Mouse (Mus musculus): ENCODE data around the gene Kcnq2. TPM values are rescaled to one million over a fixed set of nuclear protein-coding genes. Genes with fewer than 3 reads are reported as not detected.

Kcnq2 gene
- total and polyA plus RNA-seq, 3 experiments = 0.04 TPM; not detected in 2

GRCm38 (mm10) chr2:181039356-181039680 is 95.8 kb downstream of the Kcnq2 start:
- TF ChIP-seq SIN3A (IDR thresholded peaks at IDR 0.05; ENCODE audit: low read length) (no peak), E2F4 (IDR thresholded peaks at IDR 0.05; ENCODE audit: insufficient replicate concordance, low read depth, low read length) (no peak), ETS1 (conservative IDR thresholded peaks at IDR 0.05; ENCODE audit: low read depth, low read length) (no peak), NRF1 (IDR thresholded peaks at IDR 0.05; ENCODE audit: low read depth, low read length) (no peak), RCOR1 (conservative IDR thresholded peaks at IDR 0.05; ENCODE audit: low read depth, low read length) (no peak), PAX5 (IDR thresholded peaks at IDR 0.05; ENCODE audit: low read length) (no peak), EP300 (IDR thresholded peaks at IDR 0.05; ENCODE audit: low read length) (no peak), RAD21 (IDR thresholded peaks at IDR 0.05; ENCODE audit: low read depth, low read length) (no peak)
- no peak overlapping the region for H3K9ac ChIP-seq (ENCODE audit: insufficient read depth, low read depth)
- H3K36me3 ChIP-seq (replicated peaks in 1 of 2; ENCODE audit: control insufficient read depth in 1 of 2, insufficient read depth in 1 of 2, low read length in 1 of 2) = no peaks in the 10 kb centered on the region
- DNase-seq (ENCODE audit: extremely low read depth) = no peak
- no peak overlapping the region for H3K27ac ChIP-seq (ENCODE audit: insufficient read depth, low read depth)
- no peak overlapping the region for H3K4me2 ChIP-seq (ENCODE audit: insufficient read depth, low read depth, poor library complexity, severe bottlenecking)
- H3K9me3 ChIP-seq (replicated peaks; ENCODE audit: low read length) = no peaks in the 10 kb centered on the region
- H3K4me3 ChIP-seq (replicated peaks in 1 of 3; ENCODE audit: low read depth in 2 of 3, low read length in 2 of 3, poor library complexity in 1 of 3) = no peak overlapping the region
- peaks cover 98% of the 10 kb centered on the region for H3K27me3 ChIP-seq (replicated peaks)
- H3K79me2 ChIP-seq (replicated peaks; ENCODE audit: control insufficient read depth, extremely low read depth, insufficient read depth, poor library complexity, severe bottlenecking) = no peaks in the 10 kb centered on the region
- dilution Hi-C loops (cut with MboI; ENCODE audit: extremely low pct_ligation_motif_present, extremely low pct_unique_long_range_greater_than_20kb, low sequenced_read_pairs) (no loop called here), in situ Hi-C loops (cut with MboI; ENCODE audit: low pct_ligation_motif_present, low pct_unique_long_range_greater_than_20kb, low sequenced_read_pairs) (no loop called here)
- H3K4me1 ChIP-seq (ENCODE audit: control insufficient read depth in 1 of 2, insufficient read depth in 2 of 2) = no peaks in the 10 kb centered on the region

DNA sequence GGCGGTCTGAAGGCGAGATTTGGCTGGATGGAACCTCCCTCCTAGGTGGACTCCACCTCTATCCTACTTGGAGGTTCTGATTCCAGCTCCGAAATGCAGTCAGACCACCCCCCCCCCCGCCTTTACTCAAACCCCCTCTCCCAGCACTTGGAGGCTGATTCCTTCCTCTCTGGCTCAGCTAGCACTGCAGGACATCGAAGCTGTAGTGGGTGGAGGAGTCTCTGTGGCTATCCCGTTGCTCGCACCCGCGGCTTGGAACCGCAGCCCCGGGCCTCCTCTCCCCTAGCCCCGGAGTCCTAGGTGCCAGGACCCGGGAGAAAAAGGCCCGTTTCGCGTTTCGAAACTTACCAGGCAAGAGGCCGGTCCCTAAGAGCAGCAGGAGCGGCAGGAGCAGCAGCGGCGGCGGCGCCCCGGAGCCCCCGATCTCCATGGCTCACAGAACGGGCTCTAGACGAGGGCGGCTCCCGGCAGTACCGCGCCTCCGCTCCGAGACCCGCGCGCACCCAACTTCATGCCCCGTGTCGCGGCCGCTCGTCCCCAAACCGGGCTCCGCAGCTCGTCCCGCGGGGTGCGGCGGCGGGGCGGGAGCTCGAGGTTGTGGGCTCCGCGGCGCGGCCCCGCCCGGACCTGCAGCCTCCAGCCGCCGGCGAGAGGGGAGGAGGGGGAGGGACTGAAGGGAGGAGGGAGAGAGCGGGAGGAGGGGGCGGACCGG is 96.3 kb downstream of the Kcnq2 start:
- DNase-seq (ENCODE audit: extremely low read depth) = no peak
- TF ChIP-seq ZMIZ1 (IDR thresholded peaks at IDR 0.05; ENCODE audit: low read depth, low read length) = no peak
- TF ChIP-seq RCOR1 (conservative IDR thresholded peaks at IDR 0.05; ENCODE audit: low read depth, low read length) = no peak
- TF ChIP-seq NELFE (IDR thresholded peaks at IDR 0.05; ENCODE audit: low read depth, low read length) = no peak
- no peak for TF ChIP-seq IRF4 (IDR thresholded peaks at IDR 0.05; ENCODE audit: low read depth, low read length)
- TF ChIP-seq MAX (IDR thresholded peaks at IDR 0.05; ENCODE audit: low read length) = no peak
- no peak for TF ChIP-seq USF2 (conservative IDR thresholded peaks at IDR 0.05; ENCODE audit: low read depth, low read length)
- TF ChIP-seq ZNF384 (IDR thresholded peaks at IDR 0.05; ENCODE audit: low read depth, low read length) = no peak
- no peak for TF ChIP-seq TBP (conservative IDR thresholded peaks at IDR 0.05; ENCODE audit: low read depth, low read length)
- TF ChIP-seq CHD2 (IDR thresholded peaks at IDR 0.05; ENCODE audit: low read length) = no peak
- TF ChIP-seq POLR2AphosphoS2 (IDR thresholded peaks at IDR 0.05; ENCODE audit: low read depth, low read length) = no peak
- no peak for TF ChIP-seq USF1 (IDR thresholded peaks at IDR 0.05; ENCODE audit: low read depth, low read length)
- no peak for TF ChIP-seq JUND (conservative IDR thresholded peaks at IDR 0.05; ENCODE audit: low read depth, low read length)
- no peak for TF ChIP-seq TCF12 (IDR thresholded peaks at IDR 0.05; ENCODE audit: low read depth, low read length)
- peaks cover 98% of the 10 kb centered on the region for H3K27me3 ChIP-seq (replicated peaks)
- dilution Hi-C loops (cut with MboI; ENCODE audit: extremely low pct_ligation_motif_present, extremely low pct_unique_long_range_greater_than_20kb, low sequenced_read_pairs) = no loop called here
- H3K4me1 ChIP-seq (ENCODE audit: control insufficient read depth in 1 of 2, insufficient read depth in 2 of 2) = no peaks in the 10 kb centered on the region
- H3K36me3 ChIP-seq (replicated peaks in 1 of 2; ENCODE audit: control insufficient read depth in 1 of 2, insufficient read depth in 1 of 2, low read length in 1 of 2) = no peaks in the 10 kb centered on the region
- H3K4me2 ChIP-seq (ENCODE audit: insufficient read depth, low read depth, poor library complexity, severe bottlenecking) = no peak overlapping the region
- H3K9ac ChIP-seq (ENCODE audit: insufficient read depth, low read depth) = no peak overlapping the region
- no peak overlapping the region for H3K27ac ChIP-seq (ENCODE audit: insufficient read depth, low read depth)
- H3K9me3 ChIP-seq (replicated peaks; ENCODE audit: low read length) = no peaks in the 10 kb centered on the region
- in situ Hi-C loops (cut with MboI; ENCODE audit: low pct_ligation_motif_present, low pct_unique_long_range_greater_than_20kb, low sequenced_read_pairs) = no loop called here
- no peaks in the 10 kb centered on the region for H3K79me2 ChIP-seq (replicated peaks; ENCODE audit: control insufficient read depth, extremely low read depth, insufficient read depth, poor library complexity, severe bottlenecking)
- no peak overlapping the region for H3K4me3 ChIP-seq (replicated peaks in 1 of 3; ENCODE audit: low read depth in 2 of 3, low read length in 2 of 3, poor library complexity in 1 of 3)

Measured in CH12.LX (cell line).